Mouse (Mus musculus): ENCODE data around the gene Mif. TPM values are rescaled to one million over a fixed set of nuclear protein-coding genes. Genes with fewer than 3 reads are reported as not detected.

Mif gene
- polyA plus RNA-seq, 1 experiment = 830 TPM

GRCm38 (mm10) chr10:75822443-75822842 is 37.6 kb downstream of the Mif start, which contains the start of gene Gstt4:
Gstt4 (minus strand) TSS chr10:75822543.
- no peaks in the 10 kb centered on the region; the same call in 1 of the 2 replicates for H3K4me1 ChIP-seq (ENCODE audit: control insufficient read depth, insufficient read depth, insufficient read length, low read length)
- WGBS = 95% methylated on average over 2 of the region's 2 CpGs
- TF ChIP-seq POLR2A (IDR thresholded peaks at IDR 0.05; ENCODE audit: low read depth, low read length) (no peak), CTCF (IDR thresholded peaks at IDR 0.05; ENCODE audit: extremely low read depth, insufficient read length, insufficient replicate concordance, low read depth, low read length) (no peak)

GRCm38 (mm10) chr10:75819882-75820281 is 40.2 kb downstream of the Mif start:
- Histone ChIP-seq H3K27ac (ENCODE audit: insufficient read depth, low read depth, low read length) (no peak overlapping the region), H3K4me3 (ENCODE audit: low read depth, low read length) (no peak overlapping the region), H3K27me3 (ENCODE audit: control insufficient read depth, insufficient read depth, low read length) (no peaks in the 10 kb centered on the region), H3K4me1 (ENCODE audit: control insufficient read depth, insufficient read depth, insufficient read length, low read length) (no peaks in the 10 kb centered on the region), H3K36me3 (ENCODE audit: control insufficient read depth, insufficient read depth, low read length) (no peaks in the 10 kb centered on the region)
- no peak for TF ChIP-seq POLR2A (IDR thresholded peaks at IDR 0.05; ENCODE audit: low read depth, low read length)
- no peak for TF ChIP-seq CTCF (IDR thresholded peaks at IDR 0.05; ENCODE audit: extremely low read depth, insufficient read length, insufficient replicate concordance, low read depth, low read length)
- WGBS = 88% methylated on average over 5 of the region's 5 CpGs

More at GRCm38 (mm10) chr10:75822443-75822842, 37.6 kb downstream of the Mif start, which contains the start of gene Gstt4:
- Histone ChIP-seq H3K27me3 (ENCODE audit: control insufficient read depth, insufficient read depth, low read length) (no peaks in the 10 kb centered on the region), H3K4me3 (ENCODE audit: low read depth, low read length) (no peak within 1 kb of the TSS), H3K36me3 (ENCODE audit: control insufficient read depth, insufficient read depth, low read length) (no peaks in the 10 kb centered on the region), H3K27ac (ENCODE audit: insufficient read depth, low read depth, low read length) (no peak within 1 kb of the TSS)

GRCm38 (mm10) chr10:75818641-75819040 is 41.4 kb downstream of the Mif start:
- H3K36me3 ChIP-seq (ENCODE audit: control insufficient read depth, insufficient read depth, low read length) = no peaks in the 10 kb centered on the region
- WGBS = 58% methylated on average over 10 of the region's 10 CpGs
- no peaks in the 10 kb centered on the region for H3K27me3 ChIP-seq (ENCODE audit: control insufficient read depth, insufficient read depth, low read length)
- H3K27ac ChIP-seq (ENCODE audit: insufficient read depth, low read depth, low read length) = no peak overlapping the region
- TF ChIP-seq CTCF (IDR thresholded peaks at IDR 0.05; ENCODE audit: extremely low read depth, insufficient read length, insufficient replicate concordance, low read depth, low read length) = peak; percentile 34; the same call in 1 of the 2 replicates
- TF ChIP-seq POLR2A (IDR thresholded peaks at IDR 0.05; ENCODE audit: low read depth, low read length) = no peak
- no peaks in the 10 kb centered on the region for H3K4me1 ChIP-seq (ENCODE audit: control insufficient read depth, insufficient read depth, insufficient read length, low read length)
- H3K4me3 ChIP-seq (ENCODE audit: low read depth, low read length) = no peak overlapping the region

Other genes with a start within 250 kb of the Mif start
- gene Susd2, start 216.2 kb downstream of the Mif start, polyA plus RNA-seq (2012; rRNA removed) = 19.1 and 261 TPM in 2 replicates
- gene Cabin1, start 95.9 kb downstream of the Mif start, polyA plus RNA-seq (2012; rRNA removed) = 25.0 and 39.0 TPM in 2 replicates
- 47.3 and 67.8 TPM in 2 replicates for gene Ddt, start 86.8 kb downstream of the Mif start, polyA plus RNA-seq (2012; rRNA removed)
- not detected in 2 replicates for gene Gm20441, start 79.3 kb downstream of the Mif start, polyA plus RNA-seq (2012; rRNA removed)
- 45.3 and 54.7 TPM in 2 replicates for gene Gstt3, start 78.8 kb downstream of the Mif start, polyA plus RNA-seq (2012; rRNA removed)
- 103 and 157 TPM in 2 replicates for gene Gstt1, start 61.7 kb downstream of the Mif start, polyA plus RNA-seq (2012; rRNA removed)
- gene Gstt4, start 37.7 kb downstream of the Mif start, polyA plus RNA-seq (2012; rRNA removed) = not detected in 2 replicates
- 68.6 and 89.9 TPM in 2 replicates for gene Gstt2, start 22.8 kb downstream of the Mif start, polyA plus RNA-seq (2012; rRNA removed)
- gene Derl3, start 33.2 kb upstream of the Mif start, polyA plus RNA-seq (2012; rRNA removed) = 145 and 219 TPM in 2 replicates
- gene Smarcb1, start 61.4 kb upstream of the Mif start, polyA plus RNA-seq (2012; rRNA removed) = 19.9 and 34.1 TPM in 2 replicates
- gene Chchd10, start 72.9 kb upstream of the Mif start, polyA plus RNA-seq (2012; rRNA removed) = 799 and 1,071 TPM in 2 replicates
- gene Mmp11, start 76.3 kb upstream of the Mif start, polyA plus RNA-seq (2012; rRNA removed) = 3.4 and 7.5 TPM in 2 replicates
- not detected in 2 replicates for gene Gm867, start 80.4 kb upstream of the Mif start, polyA plus RNA-seq (2012; rRNA removed)
- gene Vpreb3, start 82.8 kb upstream of the Mif start, polyA plus RNA-seq (2012; rRNA removed) = 16.0 and 54.3 TPM in 2 replicates
- gene Gm5134, start 94.3 kb upstream of the Mif start, polyA plus RNA-seq (2012; rRNA removed) = 0.20 and 0.22 TPM in 2 replicates
- 2.6 and 6.3 TPM in 2 replicates for gene Zfp280b, start 172.4 kb upstream of the Mif start, polyA plus RNA-seq (2012; rRNA removed)